ENCODE assay signal across 9 mouse cellular contexts in genomic region chr14:33939117-33939516, GRCm38 (mm10). TPM values are rescaled to one million over a fixed set of nuclear protein-coding genes. Genes with fewer than 3 reads are reported as not detected.
DNase-seq lines count a peak whose midpoint lies in the region; ATAC-seq and TF ChIP-seq lines count a peak whose summit lies in the region.
"Had no signal": no experiment of that assay in that cellular context is flagged by ENCODE, and none has a peak within 500 bp of the region (broad histone marks: within the 10 kb centered on the region; RNA-seq: fewer than 3 reads in every experiment).

No protein-coding gene starts in this region.

- no peak overlapping the region for H3K9ac ChIP-seq in intestine, postnatal 0 days (ENCODE audit: low read depth, low read length)
- H3K9ac ChIP-seq in limb, embryonic 11.5 days (ENCODE audit: low read length), result no peak overlapping the region
- no peak overlapping the region for H3K9ac ChIP-seq in midbrain, embryonic 16.5 days (ENCODE audit: low read depth, low read length)

- no peak for TF ChIP-seq POLR2A in spleen, adult 2 months (IDR thresholded peaks at IDR 0.05; ENCODE audit: low read depth, low read length)
- TF ChIP-seq POLR2A in cortical plate, adult 2 months (IDR thresholded peaks at IDR 0.05; ENCODE audit: extremely low read depth, insufficient read depth, low read length), result no peak

- TF ChIP-seq CTCF in spleen, adult 2 months (IDR thresholded peaks at IDR 0.05; ENCODE audit: extremely low read depth, insufficient read depth, insufficient read length, insufficient replicate concordance), result peak; percentile 6; the same call in 1 of the 2 replicates
- TF ChIP-seq CTCF in cortical plate, adult 2 months (IDR thresholded peaks at IDR 0.05; ENCODE audit: extremely low read depth, insufficient read depth, low read length), result peak; percentile 92
- peak; percentile 90 for TF ChIP-seq CTCF in intestine, postnatal 0 days (IDR thresholded peaks at IDR 0.05; ENCODE audit: low read depth)

- DNase-seq in spleen, adult 2 months (ENCODE audit: low read depth in 1 of 2, low spot score in 2 of 2), result no peak
- no peak for DNase-seq in spleen, postnatal 36 days (ENCODE audit: low spot score in 2 of 2)
- peak; percentile 38 for DNase-seq in gastrocnemius, postnatal 25 days
- peak; percentile 91 for DNase-seq in limb, embryonic 11.5 days (ENCODE audit: low spot score)

- no peak overlapping the region for H3K4me3 ChIP-seq in spleen, adult 2 months (ENCODE audit: extremely low read depth, insufficient read depth, insufficient read length)
- no peak overlapping the region for H3K4me3 ChIP-seq in cortical plate, adult 2 months (ENCODE audit: insufficient read depth, low read length)
- no peak overlapping the region for H3K4me3 ChIP-seq in intestine, postnatal 0 days (ENCODE audit: low read depth, low read length)
- H3K4me3 ChIP-seq in limb, embryonic 11.5 days (ENCODE audit: low read depth, low read length), result no peak overlapping the region
- H3K4me3 ChIP-seq in midbrain, embryonic 16.5 days (ENCODE audit: low read depth, low read length), result no peak overlapping the region

- peak overlapping the region; percentile 48 for H3K4me2 ChIP-seq in intestine, postnatal 0 days (replicated peaks; ENCODE audit: low read depth)
- H3K4me2 ChIP-seq in limb, embryonic 11.5 days (ENCODE audit: low read depth, severe bottlenecking), result peak overlapping the region; percentile 34
- H3K4me2 ChIP-seq in midbrain, embryonic 16.5 days (ENCODE audit: low read length), result peak overlapping the region; percentile 24; the same call in 1 of the 2 replicates

- ATAC-seq in intestine, postnatal 0 days, result no peak
- ATAC-seq in limb, embryonic 11.5 days (ENCODE audit: insufficient number of reproducible peaks, low FRiP score, low TSS enrichment, low read depth), result no peak
- no peak for ATAC-seq in midbrain, embryonic 16.5 days
- no peak for ATAC-seq in megakaryocyte-erythroid progenitor cell, adult 5-6 weeks (replicated peaks; ENCODE audit: low FRiP score, low TSS enrichment, poor library complexity, severe bottlenecking)

- H3K9me3 ChIP-seq in intestine, postnatal 0 days (ENCODE audit: control insufficient read depth), result no peaks in the 10 kb centered on the region
- H3K9me3 ChIP-seq in limb, embryonic 11.5 days (ENCODE audit: control insufficient read depth, low read length), result no peaks in the 10 kb centered on the region
- no peaks in the 10 kb centered on the region for H3K9me3 ChIP-seq in midbrain, embryonic 16.5 days (replicated peaks; ENCODE audit: control insufficient read depth, low read length, poor library complexity, severe bottlenecking)

- no peaks in the 10 kb centered on the region for H3K27me3 ChIP-seq in spleen, adult 2 months (ENCODE audit: control insufficient read depth, insufficient read depth, low read length)
- no peaks in the 10 kb centered on the region for H3K27me3 ChIP-seq in intestine, postnatal 0 days (replicated peaks; ENCODE audit: control insufficient read depth, insufficient read depth, low read length)
- no peaks in the 10 kb centered on the region for H3K27me3 ChIP-seq in limb, embryonic 11.5 days (ENCODE audit: control insufficient read depth, insufficient read depth, low read length)
- no peaks in the 10 kb centered on the region for H3K27me3 ChIP-seq in midbrain, embryonic 16.5 days (ENCODE audit: control insufficient read depth, insufficient read depth, low read depth, low read length)

- H3K36me3 ChIP-seq in spleen, adult 2 months (ENCODE audit: control insufficient read depth, insufficient read depth, low read length), result no peaks in the 10 kb centered on the region
- H3K36me3 ChIP-seq in intestine, postnatal 0 days (ENCODE audit: control insufficient read depth, insufficient read depth), result no peaks in the 10 kb centered on the region
- H3K36me3 ChIP-seq in limb, embryonic 11.5 days (ENCODE audit: control insufficient read depth, insufficient read depth, low read length), result no peaks in the 10 kb centered on the region
- no peaks in the 10 kb centered on the region for H3K36me3 ChIP-seq in midbrain, embryonic 16.5 days (ENCODE audit: control insufficient read depth, insufficient read depth, low read length)

- 25% methylated on average over 9 of the region's 9 CpGs for WGBS in spleen, adult 2 months
- 31% methylated on average over 9 of the region's 9 CpGs for WGBS in intestine, postnatal 0 days
- 34% methylated on average over 9 of the region's 9 CpGs for whole genome bisulfite sequencing in limb, embryonic 11.5 days
- WGBS in midbrain, embryonic 16.5 days, result 28% methylated on average over 9 of the region's 9 CpGs

- H3K27ac ChIP-seq in spleen, adult 2 months (ENCODE audit: insufficient read depth, low read length), result no peak overlapping the region
- no peak overlapping the region for H3K27ac ChIP-seq in cortical plate, adult 2 months (ENCODE audit: insufficient read depth, low read length)
- no peak overlapping the region for H3K27ac ChIP-seq in intestine, postnatal 0 days (ENCODE audit: low read depth, low read length)
- no peak overlapping the region for H3K27ac ChIP-seq in limb, embryonic 11.5 days (replicated peaks; ENCODE audit: low read depth, low read length)
- no peak overlapping the region for H3K27ac ChIP-seq in midbrain, embryonic 16.5 days (ENCODE audit: low read length)

- H3K4me1 ChIP-seq in spleen, adult 2 months (ENCODE audit: control insufficient read depth, insufficient read depth, insufficient read length), result no peaks in the 10 kb centered on the region
- H3K4me1 ChIP-seq in cortical plate, adult 2 months (ENCODE audit: control insufficient read depth, insufficient read depth, low read length), result no peaks in the 10 kb centered on the region
- no peaks in the 10 kb centered on the region for H3K4me1 ChIP-seq in intestine, postnatal 0 days (replicated peaks; ENCODE audit: control insufficient read depth, insufficient read depth, low read length)
- no peaks in the 10 kb centered on the region for H3K4me1 ChIP-seq in limb, embryonic 11.5 days (ENCODE audit: control insufficient read depth, insufficient read depth, low read length)
- H3K4me1 ChIP-seq in midbrain, embryonic 16.5 days (ENCODE audit: control insufficient read depth, insufficient read depth, low read length), result no peaks in the 10 kb centered on the region

RNA-seq across cellular contexts. Expression of gene Gdf2, which starts 1.7 kb away (rescaled TPM):
- polyA plus RNA-seq in spleen, adult 2 months (2012; rRNA removed), result 0.02 and 0.05 TPM in 2 replicates
- polyA plus RNA-seq in cortical plate, adult 2 months (2012; rRNA removed), result not detected in 2 replicates
- not detected for total RNA-seq in gastrocnemius, postnatal 25 days (2021)
- not detected in 2 replicates for polyA plus RNA-seq in intestine, postnatal 0 days (2015; fragmentation: Nextera tagmentation; extraction: Ambion mirVana)
- 0.04 TPM in 1 of 2 replicates, not detected in the other for polyA plus RNA-seq in limb, embryonic 11.5 days (2014; fragmentation: Nextera tagmentation; extraction: Ambion mirVana)
- 0.06 TPM in 1 of 2 replicates, not detected in the other for polyA plus RNA-seq in midbrain, embryonic 16.5 days (2015; fragmentation: Nextera tagmentation; extraction: Ambion mirVana)
- not detected in 2 replicates for total RNA-seq in megakaryocyte-erythroid progenitor cell, adult 5-6 weeks (2014; fragmentation: Nextera tagmentation)
- not detected in 2 replicates for total RNA-seq in megakaryocyte-erythroid progenitor cell, adult 5-6 weeks (2017)
- total RNA-seq: MEL had no signal

RNA-seq across cellular contexts. Expression of gene Rbp3, which starts 14.7 kb away (rescaled TPM):
- polyA plus RNA-seq in spleen, adult 2 months (2012; rRNA removed), result not detected in 2 replicates
- polyA plus RNA-seq in cortical plate, adult 2 months (2012; rRNA removed), result not detected in 2 replicates
- total RNA-seq in gastrocnemius, postnatal 25 days (2021), result not detected
- polyA plus RNA-seq in intestine, postnatal 0 days (2015; fragmentation: Nextera tagmentation; extraction: Ambion mirVana), result not detected in 2 replicates
- polyA plus RNA-seq in limb, embryonic 11.5 days (2014; fragmentation: Nextera tagmentation; extraction: Ambion mirVana), result not detected in 2 replicates
- polyA plus RNA-seq in midbrain, embryonic 16.5 days (2015; fragmentation: Nextera tagmentation; extraction: Ambion mirVana), result 0.07 and 0.14 TPM in 2 replicates
- not detected in 2 replicates for total RNA-seq in megakaryocyte-erythroid progenitor cell, adult 5-6 weeks (2014; fragmentation: Nextera tagmentation)
- not detected in 2 replicates for total RNA-seq in megakaryocyte-erythroid progenitor cell, adult 5-6 weeks (2017)
- total RNA-seq: MEL had no signal

RNA-seq across cellular contexts. Expression of gene Gdf10, which starts 15.7 kb away (rescaled TPM):
- polyA plus RNA-seq in spleen, adult 2 months (2012; rRNA removed), result 12.3 and 15.5 TPM in 2 replicates
- 3.8 and 4.2 TPM in 2 replicates for polyA plus RNA-seq in cortical plate, adult 2 months (2012; rRNA removed)
- total RNA-seq in gastrocnemius, postnatal 25 days (2021), result 1 to 10 TPM; 2.0 to 3.9 TPM
- 4.4 TPM in 2 replicates for polyA plus RNA-seq in intestine, postnatal 0 days (2015; fragmentation: Nextera tagmentation; extraction: Ambion mirVana)
- polyA plus RNA-seq in limb, embryonic 11.5 days (2014; fragmentation: Nextera tagmentation; extraction: Ambion mirVana), result 4.9 and 5.3 TPM in 2 replicates
- polyA plus RNA-seq in midbrain, embryonic 16.5 days (2015; fragmentation: Nextera tagmentation; extraction: Ambion mirVana), result 3.2 and 4.4 TPM in 2 replicates
- not detected in 2 replicates for total RNA-seq in megakaryocyte-erythroid progenitor cell, adult 5-6 weeks (2014; fragmentation: Nextera tagmentation)
- not detected in 2 replicates for total RNA-seq in megakaryocyte-erythroid progenitor cell, adult 5-6 weeks (2017)
- total RNA-seq: MEL had no signal

RNA-seq across cellular contexts. Expression of gene Zfp488, which starts 39.4 kb away (rescaled TPM):
- not detected in 2 replicates for polyA plus RNA-seq in spleen, adult 2 months (2012; rRNA removed)
- 3.1 and 3.4 TPM in 2 replicates for polyA plus RNA-seq in cortical plate, adult 2 months (2012; rRNA removed)
- total RNA-seq in gastrocnemius, postnatal 25 days (2021), result not detected
- 0.07 and 0.09 TPM in 2 replicates for polyA plus RNA-seq in intestine, postnatal 0 days (2015; fragmentation: Nextera tagmentation; extraction: Ambion mirVana)
- polyA plus RNA-seq in limb, embryonic 11.5 days (2014; fragmentation: Nextera tagmentation; extraction: Ambion mirVana), result 0.08 and 0.09 TPM in 2 replicates
- polyA plus RNA-seq in midbrain, embryonic 16.5 days (2015; fragmentation: Nextera tagmentation; extraction: Ambion mirVana), result 0.83 and 1.1 TPM in 2 replicates
- total RNA-seq in megakaryocyte-erythroid progenitor cell, adult 5-6 weeks (2014; fragmentation: Nextera tagmentation), result 0.10 TPM in 1 of 2 replicates, not detected in the other
- 0.19 TPM in 1 of 2 replicates, not detected in the other for total RNA-seq in megakaryocyte-erythroid progenitor cell, adult 5-6 weeks (2017)
- total RNA-seq: MEL had no signal

Comparison
In these comparisons a context has a peak if more than half of its experiments do, and no peak if none do; other contexts are left out.
1. DNase-seq: peak in gastrocnemius, postnatal 25 days (single experiment) and limb, embryonic 11.5 days (single experiment); none in spleen, adult 2 months (0 of 2) and spleen, postnatal 36 days (0 of 2).
2. CTCF ChIP-seq: peak in every context shown above with its lines; median percentile 92 in cortical plate, adult 2 months; 90 in intestine, postnatal 0 days; 6 in spleen, adult 2 months.
3. Peak in every context shown above with its lines, with median percentiles within 50 percentile points of each other: H3K4me2 ChIP-seq.